Mouse (Mus musculus) left cerebral cortex, adult 11 months (tissue): ENCODE data around the gene Stx12.

Experiments
- DNase-seq: peaks from one replicate; pipeline ENCODE4 v3.0.0; 2022; ENCODE audit warnings: low spot score

The Stx12 gene

GRCm38 (mm10) chr4:132864856-132865255 is 19.5 kb downstream of the Stx12 start:
- DNase-seq: no peak

GRCm38 (mm10) chr4:132863012-132863411 is 21.3 kb downstream of the Stx12 start:
- DNase-seq: no peak

GRCm38 (mm10) chr4:132860880-132861279 is 23.4 kb downstream of the Stx12 start:
- no peak for DNase-seq

GRCm38 (mm10) chr4:132843705-132844071 is 40.6 kb downstream of the Stx12 start:
- DNase-seq: no peak

GRCm38 (mm10) chr4:132842970-132843704 is 41.2 kb downstream of the Stx12 start, which contains the start of gene Ppp1r8:
TSS of gene Ppp1r8 (minus strand) at chr4:132843169.
- DNase-seq: peak; percentile 86

GRCm38 (mm10) chr4:132842281-132842906 is 41.9 kb downstream of the Stx12 start:
- DNase-seq: no peak

GRCm38 (mm10) chr4:132841493-132841892 is 42.8 kb downstream of the Stx12 start:
- no peak for DNase-seq

- peak; percentile 37 for DNase-seq
Observed at GRCm38 (mm10) chr4:132823614-132824366, 60.5 kb downstream of the Stx12 start.

GRCm38 (mm10) chr4:132818442-132818841 is 65.9 kb downstream of the Stx12 start:
- no peak for DNase-seq

GRCm38 (mm10) chr4:132816855-132817254 is 67.5 kb downstream of the Stx12 start:
- DNase-seq: no peak

GRCm38 (mm10) chr4:132816404-132816803 is 67.9 kb downstream of the Stx12 start:
- DNase-seq: no peak

GRCm38 (mm10) chr4:132809621-132810020 is 74.7 kb downstream of the Stx12 start:
- DNase-seq: peak; percentile 51

- DNase-seq: no peak
Observed at GRCm38 (mm10) chr4:132807771-132808641, 76.3 kb downstream of the Stx12 start.

- DNase-seq: no peak
Observed at GRCm38 (mm10) chr4:132806620-132807191, 77.6 kb downstream of the Stx12 start.

- no peak for DNase-seq
Observed at GRCm38 (mm10) chr4:132805599-132806197, 78.6 kb downstream of the Stx12 start.

GRCm38 (mm10) chr4:132805146-132805545 is 79.2 kb downstream of the Stx12 start:
- DNase-seq: no peak

- no peak for DNase-seq
Observed at GRCm38 (mm10) chr4:132804331-132804730, 80.0 kb downstream of the Stx12 start.

- no peak for DNase-seq
Observed at GRCm38 (mm10) chr4:132803876-132804275, 80.4 kb downstream of the Stx12 start.
